Mouse (Mus musculus): Measurements from ENCODE around the gene Snrpc.

- TF ChIP-seq CTCF (IDR thresholded peaks at IDR 0.05; ENCODE audit: borderline replicate concordance, insufficient read depth, low read depth, low read length) (no peak), POLR2A (IDR thresholded peaks at IDR 0.05; ENCODE audit: borderline replicate concordance, insufficient read depth, low read length) (no peak)
Observed at GRCm38 (mm10) chr17:27865461-27865860, 27.5 kb downstream of the Snrpc start.
